Mouse (Mus musculus) cerebellum, adult 18-20 months (tissue): ENCODE results near the gene Olfr550.

ENCODE experiments used
- DNase-seq, 2 experiments: peaks; one replicate each; pipeline ENCODE4 v3.0.0; 2021

Gene Olfr550

DNA sequence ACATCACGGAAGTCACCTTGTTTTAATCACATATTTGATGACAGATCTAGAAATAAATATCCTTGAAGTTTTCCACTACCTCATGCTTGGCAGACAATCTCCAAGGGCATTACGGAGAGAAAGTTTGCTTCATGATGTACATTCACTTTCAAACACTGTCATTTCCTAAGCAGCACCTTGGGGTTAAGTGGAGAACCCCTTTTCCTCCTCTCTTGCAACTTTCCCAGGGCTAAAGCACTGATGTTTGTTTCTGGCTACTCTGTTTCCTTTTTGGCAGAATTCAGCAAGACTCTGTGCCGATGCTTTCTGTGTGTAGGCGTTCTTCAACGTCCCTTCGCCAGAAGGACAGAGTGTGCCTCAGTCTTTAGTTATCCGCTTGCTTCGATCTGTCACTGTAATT, at the start of gene Olfr550:
Gene Olfr550, plus strand, starts transcription at position 301 of the 400 bp plus-strand sequence.
- no peak for DNase-seq

DNA sequence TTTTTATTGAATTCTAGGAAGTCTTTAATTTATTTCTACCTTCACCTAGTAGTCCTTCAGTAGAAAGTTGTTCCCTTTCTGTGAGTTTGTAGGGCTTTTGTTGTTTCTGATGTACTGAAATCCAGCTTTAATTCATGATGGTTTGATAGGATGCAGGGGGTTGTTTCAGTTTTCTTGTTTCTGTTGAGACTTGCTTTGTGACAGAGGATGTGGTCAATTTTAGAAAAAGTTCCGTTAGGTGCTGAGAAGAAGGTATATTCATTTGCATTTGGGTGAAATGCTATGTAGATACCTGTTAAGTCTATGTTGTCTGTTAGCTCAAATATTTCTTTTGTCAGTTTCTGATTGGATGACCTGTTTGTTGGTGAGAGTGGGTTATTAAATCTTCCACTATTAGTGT, 42.2 kb upstream of the Olfr550 start:
- no peak for DNase-seq

DNA sequence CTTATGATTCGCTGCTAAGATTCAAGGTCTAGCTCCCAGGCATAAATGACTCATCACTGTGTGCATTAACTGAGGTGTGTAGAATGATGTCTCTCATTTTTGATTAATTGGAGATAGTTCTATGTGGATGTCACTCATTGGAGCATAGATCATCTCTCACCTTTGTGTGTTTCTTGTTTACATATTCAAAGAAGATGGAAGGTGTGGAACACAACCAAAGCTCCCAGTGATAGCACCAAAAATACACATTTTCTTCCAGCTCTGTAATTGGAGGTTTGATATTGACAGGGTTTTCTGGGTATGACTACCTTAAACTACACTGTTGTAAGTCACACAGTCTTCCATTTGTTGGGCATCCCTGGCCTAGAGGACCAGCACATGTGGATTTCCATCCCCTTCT, 36.8 kb upstream of the Olfr550 start, which contains the start of gene Olfr547:
Gene Olfr547, plus strand, starts transcription at position 301 of the 400 bp plus-strand sequence.
- DNase-seq: no peak

DNA sequence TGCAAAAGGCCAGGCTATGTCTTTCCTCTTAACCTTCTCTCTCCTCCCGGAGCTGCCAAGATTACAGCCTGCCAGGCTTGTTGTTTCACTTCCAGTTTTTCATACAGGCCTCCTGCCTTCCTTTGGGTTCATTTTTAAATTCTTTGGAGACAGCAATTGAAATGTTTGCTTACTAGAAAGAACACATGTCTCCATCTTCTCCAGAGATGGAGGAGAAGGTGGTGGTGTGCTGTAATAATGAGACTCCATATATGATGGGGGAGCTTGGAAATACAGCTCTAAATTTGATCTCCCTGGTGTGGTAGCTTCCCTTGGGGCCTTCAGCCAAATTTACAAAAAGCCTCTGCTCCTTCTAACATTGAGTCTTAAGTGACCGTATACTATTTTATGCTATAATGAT, 30.6 kb upstream of the Olfr550 start, which contains the start of gene Olfr548-ps1:
Gene Olfr548-ps1, plus strand, starts transcription at position 301 of the 400 bp plus-strand sequence.
- DNase-seq: no peak

DNA sequence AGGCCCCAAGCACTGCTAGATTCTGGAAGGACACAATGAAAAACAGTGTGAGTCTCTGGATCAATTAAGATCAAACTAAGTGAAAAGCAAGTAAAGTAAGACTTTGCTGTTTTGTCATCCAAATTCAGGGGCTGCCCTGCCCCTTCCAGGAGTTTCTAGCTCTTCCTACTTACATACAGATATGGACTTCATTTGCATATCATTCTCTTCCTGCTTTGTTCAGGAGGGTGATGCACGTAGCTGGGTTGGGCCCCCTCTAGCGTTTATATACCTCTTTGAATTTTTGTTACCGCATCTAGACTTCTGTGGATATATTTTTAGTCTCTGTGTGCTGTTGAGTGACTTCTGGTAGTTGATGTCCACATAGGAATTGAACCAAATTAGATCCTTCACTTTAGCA, 30.0 kb upstream of the Olfr550 start:
- DNase-seq: no peak

DNA sequence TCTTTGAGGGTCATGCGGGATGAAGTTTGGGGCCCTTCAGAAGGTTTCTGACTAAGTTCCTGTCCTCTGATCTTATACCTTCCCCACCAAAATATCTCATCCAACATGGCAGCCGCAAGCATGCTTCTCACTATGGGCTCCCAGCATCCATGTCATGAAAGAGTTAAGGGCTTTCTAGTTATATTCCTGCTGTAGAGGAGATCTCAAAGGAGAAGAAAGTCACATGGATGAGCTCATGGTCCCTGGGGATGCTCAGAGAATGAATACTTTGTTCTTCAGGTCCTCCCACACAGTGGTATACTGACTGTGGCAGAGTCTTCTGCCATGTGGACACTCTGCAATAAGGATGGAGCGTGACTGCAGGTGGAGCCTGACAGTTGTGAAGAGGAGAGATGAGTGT, 21.7 kb upstream of the Olfr550 start, which contains the start of gene Olfr549:
Gene Olfr549, plus strand, starts transcription at position 301 of the 400 bp plus-strand sequence.
- no peak for DNase-seq

DNA sequence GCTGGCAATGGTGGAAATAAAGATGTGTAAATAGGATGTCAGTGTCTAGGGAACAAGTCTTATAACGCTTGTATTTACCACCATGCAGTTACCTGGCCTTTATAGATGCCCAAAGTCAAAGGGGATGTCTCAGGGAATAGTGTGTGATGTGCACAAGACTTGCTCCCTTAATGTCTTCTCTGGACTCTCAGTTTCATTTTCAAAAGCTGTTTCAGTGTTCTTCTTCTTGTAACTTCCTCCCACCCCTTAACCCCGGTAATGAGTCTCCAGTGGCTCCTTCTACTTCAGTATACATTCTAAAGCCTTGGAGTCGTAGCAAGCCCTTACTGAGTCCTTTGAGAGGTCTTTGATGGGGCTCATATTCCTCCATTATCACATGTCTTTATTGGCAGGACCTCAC, 18.0 kb upstream of the Olfr550 start:
- DNase-seq: no peak

DNA sequence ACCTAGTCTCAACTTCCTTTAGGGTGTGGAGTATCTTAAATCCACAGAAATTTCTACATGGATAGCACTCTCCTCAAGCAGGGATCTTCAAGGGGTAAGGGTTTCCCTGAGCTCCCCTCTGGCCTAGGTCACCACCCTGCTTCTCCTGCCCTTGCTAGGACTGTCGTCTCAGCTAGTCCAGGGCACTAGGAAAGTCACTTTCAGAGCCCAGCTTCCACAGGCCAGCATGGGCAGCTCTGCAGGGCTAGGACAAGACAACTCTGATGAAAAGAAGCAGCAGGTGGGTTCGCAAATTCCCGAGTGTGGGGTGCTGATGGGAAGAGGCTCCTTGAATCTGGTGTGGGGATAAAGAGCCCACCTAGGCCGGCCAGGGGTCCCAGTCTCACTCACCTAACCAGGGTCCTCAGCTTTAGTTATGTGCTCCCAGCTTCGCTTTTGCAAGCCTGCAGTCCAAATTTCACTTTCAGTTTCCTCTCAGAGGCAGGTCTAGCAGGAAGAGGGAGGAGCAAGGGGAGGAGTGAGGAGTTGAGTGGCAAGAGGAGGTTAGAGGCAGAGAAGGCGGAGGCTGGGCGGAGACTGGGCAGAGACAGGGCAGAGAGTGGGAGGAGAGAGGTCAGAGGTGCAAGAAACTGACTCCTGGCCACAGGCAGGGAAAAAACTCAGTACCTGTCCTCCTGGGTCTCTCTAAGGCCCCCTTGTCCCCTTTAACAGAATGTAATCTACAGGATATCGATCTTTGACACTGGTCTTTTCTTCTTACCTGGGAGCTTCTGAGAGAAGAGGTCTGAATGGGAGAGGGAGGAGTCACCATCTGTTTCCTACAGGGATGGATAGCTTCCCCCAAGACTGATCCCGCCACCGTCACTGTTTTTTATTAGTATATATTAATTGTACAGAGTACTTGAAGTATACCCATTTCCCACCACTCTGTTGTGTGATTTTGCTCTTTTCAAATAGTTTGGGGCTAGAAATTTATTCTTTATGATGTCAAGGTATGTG, 5.9 kb upstream of the Olfr550 start, which contains the start of gene Trim21:
Gene Trim21, minus strand, starts transcription at position 488 of the 999 bp plus-strand sequence.
- DNase-seq: peak; percentile 47 to 79

DNA sequence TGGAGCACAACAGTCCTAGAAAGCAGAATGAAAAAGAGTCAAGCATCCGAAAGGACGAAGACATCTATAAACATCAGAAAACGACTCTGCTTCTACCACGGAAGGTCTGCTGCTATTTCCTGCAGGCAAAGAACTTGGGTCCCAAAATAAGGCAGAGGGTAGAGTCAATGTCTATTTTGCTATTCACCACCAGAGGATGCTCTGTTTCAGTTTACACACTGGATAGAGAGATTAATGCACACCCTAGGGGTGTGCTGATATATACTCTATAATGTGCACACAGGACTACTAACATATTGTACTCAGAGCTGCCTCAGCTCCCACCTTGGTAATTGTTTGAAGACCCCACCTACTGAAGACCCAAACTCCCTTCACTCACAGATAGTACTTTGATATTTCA, 5.0 kb upstream of the Olfr550 start:
- DNase-seq: no peak

DNA sequence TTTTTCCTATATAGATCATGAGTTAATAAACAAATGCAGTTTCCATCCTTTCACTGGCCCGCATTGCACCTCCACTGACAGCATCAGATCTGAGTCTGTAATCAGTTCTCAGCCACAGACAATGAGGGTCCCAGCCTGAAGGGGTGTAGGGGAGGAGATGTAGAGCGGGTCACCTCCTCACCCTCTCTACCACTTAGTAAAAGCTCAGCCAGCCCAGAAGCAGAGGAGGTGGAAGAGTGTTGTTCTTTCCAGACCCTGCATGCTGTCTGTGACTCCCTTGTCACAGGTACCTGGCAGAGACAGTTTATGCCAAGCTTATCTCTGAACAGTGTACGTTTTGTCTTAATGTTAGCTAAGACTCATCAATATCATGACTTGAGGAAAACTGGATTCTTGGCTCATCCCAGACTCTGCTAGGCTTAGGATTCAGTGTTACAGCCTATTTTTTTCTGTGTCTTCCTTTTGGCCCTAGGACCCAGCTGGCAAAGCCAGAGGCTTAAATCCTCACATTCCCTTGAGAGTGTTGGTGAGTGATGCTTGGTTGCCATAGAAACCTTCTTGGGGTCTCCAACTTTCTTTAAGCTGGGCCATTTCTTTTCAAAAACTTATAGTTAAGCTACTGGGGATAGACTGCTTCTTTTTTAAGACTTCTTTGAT, 2.1 kb downstream of the Olfr550 start:
- DNase-seq: no peak

DNA sequence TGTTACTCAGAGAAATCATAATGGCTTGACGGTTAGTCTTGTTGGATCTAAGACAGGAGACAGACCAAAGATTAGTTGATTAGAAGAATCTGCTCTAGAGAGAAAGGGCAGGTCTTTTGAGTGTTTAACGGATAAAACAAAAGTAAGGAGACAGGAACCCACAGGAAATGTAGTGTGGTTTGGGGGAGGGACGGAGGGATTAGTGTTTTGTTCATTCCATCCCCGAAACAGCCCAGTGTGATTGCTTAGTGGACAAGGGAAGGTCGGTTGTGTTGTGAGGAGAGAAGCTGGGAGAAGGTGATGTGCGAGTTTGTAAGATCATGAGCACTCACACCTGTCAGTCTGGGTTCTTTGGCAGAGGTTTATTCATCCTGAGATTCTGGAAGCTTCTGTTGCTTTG, 4.8 kb downstream of the Olfr550 start:
- DNase-seq: no peak

DNA sequence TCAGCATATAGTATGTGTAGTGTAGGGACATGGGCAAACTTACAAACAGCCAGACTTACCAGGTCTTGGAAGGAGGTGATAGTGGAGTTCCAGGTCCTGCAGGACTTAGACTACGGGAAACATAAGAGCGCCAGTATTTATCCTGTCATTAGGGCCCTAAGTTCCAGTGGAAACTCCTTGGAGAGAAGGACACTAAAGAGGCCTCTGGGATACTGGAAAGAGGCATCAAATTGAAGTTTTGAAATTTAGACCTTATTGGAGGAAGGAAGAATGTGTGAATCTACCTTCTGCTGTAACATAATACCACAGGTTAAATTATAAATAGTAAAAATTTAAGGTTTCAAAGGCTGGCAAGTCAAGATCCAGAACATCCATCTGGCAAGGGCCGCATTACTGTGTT, 20.5 kb downstream of the Olfr550 start, which contains the start of gene Olfr551:
Gene Olfr551, minus strand, starts transcription at position 101 of the 400 bp plus-strand sequence.
- no peak for DNase-seq

DNA sequence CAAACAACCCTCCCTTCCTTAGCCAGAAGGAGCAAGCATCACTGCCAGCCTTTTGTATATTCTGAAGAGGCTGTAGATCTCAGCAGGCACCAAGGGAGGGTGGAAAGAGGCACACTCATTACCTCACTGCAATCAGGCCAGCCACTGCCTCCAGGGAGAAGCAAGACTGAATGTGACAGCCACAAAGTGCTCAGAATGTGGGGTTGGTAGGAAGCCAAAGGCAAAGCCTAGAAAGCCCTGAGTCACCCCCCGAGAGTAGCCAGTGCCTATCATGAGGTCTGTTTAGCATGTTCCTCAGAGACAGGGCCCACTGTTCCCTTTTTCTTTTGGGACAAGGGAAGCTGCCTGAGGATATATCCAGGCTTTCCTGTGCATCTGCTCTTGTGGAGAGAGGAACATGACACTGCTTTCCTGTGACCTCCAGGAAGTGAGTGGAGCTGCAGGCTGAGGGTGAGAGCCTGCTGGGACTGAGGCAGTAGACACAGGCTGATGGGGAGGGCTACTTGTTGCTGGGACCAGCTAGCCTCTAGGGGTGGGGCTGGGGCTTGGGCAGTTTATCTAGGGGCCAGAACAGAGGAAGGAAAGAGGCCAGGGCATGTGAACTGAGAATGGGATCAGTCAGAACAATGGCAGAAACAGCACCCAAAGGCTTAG, 26.3 kb downstream of the Olfr550 start, which contains the start of gene Olfr552:
Gene Olfr552, plus strand, starts transcription at position 393 of the 654 bp plus-strand sequence.
- DNase-seq: peak in 1 of 2 experiments; percentile 9

DNA sequence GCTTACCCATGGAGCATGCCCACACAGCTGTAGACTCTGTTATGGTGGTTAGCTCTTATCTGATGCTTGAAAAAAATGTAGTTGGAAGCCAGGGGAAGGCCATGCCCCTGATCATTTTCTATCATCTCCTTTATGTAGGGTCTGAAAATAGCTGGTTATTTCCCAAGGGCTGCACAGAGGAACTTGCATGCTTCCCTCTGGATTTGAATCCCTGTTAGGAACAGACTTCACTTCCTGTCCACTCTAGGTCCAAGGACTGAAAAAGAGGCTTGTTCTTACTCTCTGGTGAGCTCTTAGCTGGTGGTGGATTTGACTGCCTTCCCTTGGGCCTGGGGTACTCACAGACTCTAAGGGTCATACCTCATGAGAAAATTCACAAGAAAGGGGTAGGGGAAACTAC, 46.9 kb downstream of the Olfr550 start, which contains the start of gene Olfr553:
Gene Olfr553, minus strand, starts transcription at position 101 of the 400 bp plus-strand sequence.
- no peak for DNase-seq

DNA sequence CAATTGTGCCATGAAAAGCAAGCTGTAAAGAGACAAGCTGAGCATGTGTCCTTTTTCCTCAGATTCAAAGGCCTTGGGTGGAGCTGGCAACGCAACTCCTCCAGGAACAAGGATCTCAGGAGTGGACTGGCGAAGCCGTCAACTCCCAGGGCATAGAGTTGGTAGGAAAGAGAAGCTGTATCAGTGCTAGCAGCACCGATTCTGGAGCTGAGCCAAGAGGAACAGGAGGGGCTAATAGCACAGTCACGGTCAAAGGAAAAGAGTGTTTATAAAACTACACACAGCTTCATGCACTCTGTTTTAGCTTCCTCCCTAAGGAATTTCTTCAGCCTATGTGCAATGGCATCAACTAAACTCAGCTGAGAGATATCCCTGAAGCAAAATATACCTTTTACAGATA, 48.4 kb downstream of the Olfr550 start:
- no peak for DNase-seq

DNA sequence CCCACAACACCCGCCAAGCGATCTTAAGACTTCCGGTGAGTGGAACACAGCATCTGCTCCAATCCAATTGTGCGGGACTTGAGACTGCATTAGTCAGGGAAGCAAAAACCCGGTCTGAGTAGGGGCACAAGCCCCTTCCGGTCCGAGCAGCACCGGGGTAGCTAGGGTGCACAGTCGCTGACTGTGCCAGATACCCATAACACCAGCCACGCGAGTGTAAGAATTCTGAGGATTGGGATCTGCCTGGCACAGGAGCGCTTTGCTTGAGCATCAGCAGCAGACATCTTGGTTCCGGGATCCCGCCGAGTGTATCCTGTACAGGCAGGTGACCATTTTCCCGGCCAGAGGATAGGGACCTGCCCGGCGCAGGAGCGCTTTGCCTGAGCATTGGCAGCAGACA, 49.1 kb downstream of the Olfr550 start:
- peak in 1 of 2 experiments; percentile 12 for DNase-seq
